In genomic region chr5:147435224-147435623, GRCm38 (mm10) we compare ENCODE assay signal across 10 mouse cellular contexts. TPM values are rescaled to one million over a fixed set of nuclear protein-coding genes. Genes with fewer than 3 reads are reported as not detected.
DNase-seq lines count a peak whose midpoint lies in the region; ATAC-seq lines count a peak whose summit lies in the region.
"Had no signal": no experiment of that assay in that cellular context is flagged by ENCODE, and none has a peak within 500 bp of the region (broad histone marks: within the 10 kb centered on the region; RNA-seq: fewer than 3 reads in every experiment).

No protein-coding gene starts in this region.

- H3K27ac ChIP-seq in stomach, embryonic 14.5 days (ENCODE audit: low read length), result peak overlapping the region; percentile 48; the same call in 1 of the 2 replicates
- H3K27ac ChIP-seq: embryonic facial prominence, embryonic 13.5 days; macrophage had no signal

- 50% methylated on average over 4 of the region's 4 CpGs for WGBS in stomach, embryonic 14.5 days

- H3K4me2 ChIP-seq in stomach, embryonic 14.5 days (replicated peaks; ENCODE audit: low read depth, low read length), result no peak overlapping the region
- H3K4me2 ChIP-seq: embryonic facial prominence, embryonic 13.5 days had no signal

- DNase-seq in heart, adult 11 months, result peak; percentile 92
- no peak for DNase-seq in heart, adult 8-10 months (ENCODE audit: low spot score)
- DNase-seq in MN1 (ENCODE audit: low spot score), result peak; percentile 52
- DNase-seq in cerebellum, postnatal 36 days, result peak; percentile 94 to 97
- DNase-seq in kidney, postnatal 36 days, result peak; percentile 85 to 88
- DNase-seq in right cerebral cortex, postnatal 36 days (ENCODE audit: low spot score in 2 of 2), result no peak
- DNase-seq in retina, postnatal 1 day, result no peak

- no peak overlapping the region for H3K9ac ChIP-seq in stomach, embryonic 14.5 days (replicated peaks; ENCODE audit: low read depth, low read length)
- H3K9ac ChIP-seq: embryonic facial prominence, embryonic 13.5 days had no signal

- H3K27me3 ChIP-seq in stomach, embryonic 14.5 days (ENCODE audit: control insufficient read depth, insufficient read depth, low read length), result no peaks in the 10 kb centered on the region
- H3K27me3 ChIP-seq: embryonic facial prominence, embryonic 13.5 days had no signal

- no peaks in the 10 kb centered on the region for H3K9me3 ChIP-seq in stomach, embryonic 14.5 days (ENCODE audit: control insufficient read depth, low read depth, low read length)
- H3K9me3 ChIP-seq: embryonic facial prominence, embryonic 13.5 days had no signal

- H3K4me3 ChIP-seq in stomach, embryonic 14.5 days (ENCODE audit: low read depth, low read length), result no peak overlapping the region
- H3K4me3 ChIP-seq: embryonic facial prominence, embryonic 13.5 days had no signal

- H3K4me1 ChIP-seq in stomach, embryonic 14.5 days (ENCODE audit: control insufficient read depth, insufficient read depth, low read length), result peaks cover 39% of the 10 kb centered on the region

- H3K36me3 ChIP-seq in stomach, embryonic 14.5 days (ENCODE audit: control insufficient read depth, insufficient read depth, low read length), result no peaks in the 10 kb centered on the region
- H3K36me3 ChIP-seq: embryonic facial prominence, embryonic 13.5 days had no signal

- no peak for ATAC-seq in stomach, embryonic 14.5 days (ENCODE audit: insufficient number of reproducible peaks, insufficient read depth, low FRiP score, low read depth)

RNA-seq across cellular contexts. Expression of gene Pan3, which starts 5.3 kb away (rescaled TPM):
- total RNA-seq in heart, adult 8-10 months (2022), result 10 to 100 TPM; 27.8 to 37.4 (median 29.4) TPM
- 94.8 and 98.3 TPM in 2 replicates for polyA plus RNA-seq in stomach, embryonic 14.5 days (2014; fragmentation: Nextera tagmentation; extraction: Ambion mirVana)

RNA-seq across cellular contexts. Expression of gene Flt3, which starts 34.9 kb away (rescaled TPM):
- under 1 TPM in 1 of 4 experiments, not detected in 3; 0.17 TPM for total RNA-seq in heart, adult 8-10 months (2022)
- 0.06 and 0.24 TPM in 2 replicates for polyA plus RNA-seq in stomach, embryonic 14.5 days (2014; fragmentation: Nextera tagmentation; extraction: Ambion mirVana)

Comparison
In these comparisons a context has a peak if more than half of its experiments do, and no peak if none do; other contexts are left out.
1. DNase-seq: peak in heart, adult 11 months (single experiment), MN1 (single experiment), cerebellum, postnatal 36 days (2 of 2) and kidney, postnatal 36 days (2 of 2); none in heart, adult 8-10 months (single experiment), right cerebral cortex, postnatal 36 days (0 of 2) and retina, postnatal 1 day (single experiment).